Mouse (Mus musculus) left cerebral cortex, postnatal 36 days (tissue): Measurements from ENCODE around the gene Srebf2. TPM values are rescaled to one million over a fixed set of nuclear protein-coding genes. Genes with fewer than 3 reads are reported as not detected.
A peak's percentile ranks its signal among the peaks of the same experiment; 100 is the strongest.

Experiments used
- DNase-seq, 2 experiments: peaks; one replicate each; pipeline ENCODE4 v3.0.0; 2021 to 2022; ENCODE audit warnings: low spot score in 2 of 2, mixed read lengths in 1 of 2
- intact Hi-C: fragments of 180-260 bp; cut with DNase I; formaldehyde crosslinking; loops from one replicate; pipeline ENCODE4 v1.15.1; 2025
- total RNA-seq, 2 experiments: library from RNA; stranded (reverse); gene quantifications; 2 replicates each; pipeline ENCODE4 v1.2.3; 2021

Srebf2 gene
- total RNA-seq, 2 experiments from 2014 or later = 183 to 198 TPM

DNA sequence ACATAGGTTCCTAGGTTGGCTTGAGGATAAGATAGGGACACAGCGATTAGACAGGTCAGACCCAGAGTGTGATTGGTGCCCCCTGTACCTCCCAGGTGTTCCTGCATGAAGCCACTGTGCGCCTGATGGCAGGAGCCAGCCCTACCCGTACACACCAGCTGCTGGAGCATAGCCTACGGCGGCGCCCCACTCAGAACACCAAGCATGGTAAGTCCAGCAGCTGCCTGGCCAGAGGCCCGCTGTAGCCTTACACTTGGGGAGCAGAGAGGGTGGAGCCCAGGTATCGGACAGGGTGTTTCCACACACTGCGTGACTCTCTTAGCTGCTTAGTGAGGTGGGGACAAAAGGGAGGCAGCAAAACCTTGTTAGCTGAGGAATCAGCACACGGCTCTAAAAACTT, 56.1 kb downstream of the Srebf2 start:
- DNase-seq = no peak
- intact Hi-C loops = no loop called here

DNA sequence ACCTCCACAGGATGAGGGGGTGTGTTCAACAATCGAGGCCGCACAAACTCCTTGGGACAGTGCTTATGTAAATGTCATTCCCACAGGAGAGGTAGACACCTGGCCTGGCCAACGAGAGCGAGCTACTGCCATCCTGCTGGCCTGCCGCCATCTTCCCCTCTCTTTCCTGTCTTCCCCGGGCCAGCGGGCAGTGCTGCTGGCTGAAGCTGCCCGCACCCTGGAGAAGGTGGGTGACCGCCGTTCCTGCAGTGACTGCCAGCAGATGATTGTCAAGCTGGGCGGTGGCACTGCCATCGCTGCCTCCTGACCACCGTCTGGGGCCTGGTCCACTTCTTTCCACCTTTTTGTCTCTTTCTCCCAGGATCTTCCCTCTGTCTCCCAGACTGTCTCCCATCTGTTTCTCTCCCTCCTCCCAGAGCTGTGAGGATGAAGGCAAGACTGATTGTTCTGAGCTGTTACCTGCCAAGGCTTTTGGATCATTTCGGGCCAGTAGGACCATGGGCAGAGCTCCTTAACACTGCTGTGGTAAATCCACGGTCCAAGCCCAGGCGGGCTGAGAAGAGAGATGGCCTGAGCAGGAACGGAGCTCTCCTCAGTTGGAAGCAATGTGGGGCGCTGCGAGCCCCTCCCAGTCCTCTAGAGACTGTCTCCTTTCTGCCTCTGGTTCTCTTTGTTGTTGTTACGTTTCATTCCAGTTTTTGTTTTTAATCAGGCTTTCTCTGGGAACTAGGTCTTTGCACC, 56.8 kb downstream of the Srebf2 start:
- DNase-seq = no peak
- intact Hi-C loops = no loop called here

DNA sequence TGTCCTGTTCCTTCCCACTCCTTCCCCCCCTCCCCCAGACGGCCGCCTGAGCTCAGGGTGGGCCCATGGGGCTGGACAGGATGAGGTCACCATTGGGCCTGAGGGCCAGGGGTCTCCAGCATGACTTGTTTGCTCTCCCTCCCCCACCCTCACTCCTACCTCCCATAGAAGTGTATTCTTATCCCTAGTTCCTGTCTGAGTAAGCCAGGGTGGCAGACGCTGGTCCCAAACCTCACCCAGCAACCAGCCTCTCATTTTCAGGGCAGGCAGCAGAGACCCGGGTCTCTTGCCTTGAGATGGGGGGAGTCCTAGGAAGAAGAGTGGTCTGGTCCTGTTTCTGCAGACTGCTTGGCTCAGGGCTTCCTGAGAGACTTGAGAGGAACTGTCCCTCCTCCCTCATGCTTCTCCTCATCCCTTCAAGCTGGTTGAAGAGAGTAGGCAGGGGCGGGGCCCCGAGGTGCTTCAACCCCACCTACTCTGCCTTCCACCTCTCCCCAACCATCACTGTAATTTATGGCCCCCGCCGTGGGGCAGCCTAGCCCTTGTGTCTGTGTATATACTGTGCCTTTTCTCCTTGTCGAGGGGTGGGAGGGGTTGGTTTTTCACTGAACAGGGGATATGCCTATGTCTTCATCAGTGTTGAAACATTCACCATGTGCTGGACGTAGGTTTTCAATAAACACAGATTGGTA, 57.8 kb downstream of the Srebf2 start:
- intact Hi-C loops = no loop called here
- DNase-seq = no peak

- intact Hi-C loops = no loop called here
- DNase-seq = no peak
These were observed 59.6 kb downstream of the Srebf2 start for GRCm38 (mm10) chr15:82206365-82207104.

DNA sequence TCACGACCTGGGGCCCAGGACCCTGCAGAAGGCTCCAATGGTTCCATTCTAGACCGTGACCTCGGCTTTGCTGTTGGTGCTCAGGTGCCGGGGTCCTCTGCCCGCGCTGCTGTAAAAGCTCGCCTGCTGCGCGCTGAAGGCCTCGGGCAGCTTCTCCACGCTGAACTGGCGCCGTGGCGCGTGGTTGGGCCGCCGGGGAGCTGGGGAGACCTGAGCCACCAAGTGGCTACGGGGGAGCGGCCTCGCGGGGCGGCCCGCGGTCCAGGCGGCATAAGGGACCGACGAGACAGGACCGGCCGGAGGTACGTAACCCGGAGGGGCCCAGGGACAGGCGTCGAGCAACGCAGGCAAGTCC, 60.1 kb downstream of the Srebf2 start:
- intact Hi-C loops = no loop called here
- no peak for DNase-seq

GRCm38 (mm10) chr15:82207504-82208219, 60.7 kb downstream of the Srebf2 start:
- intact Hi-C loops = no loop called here
- DNase-seq = no peak

DNA sequence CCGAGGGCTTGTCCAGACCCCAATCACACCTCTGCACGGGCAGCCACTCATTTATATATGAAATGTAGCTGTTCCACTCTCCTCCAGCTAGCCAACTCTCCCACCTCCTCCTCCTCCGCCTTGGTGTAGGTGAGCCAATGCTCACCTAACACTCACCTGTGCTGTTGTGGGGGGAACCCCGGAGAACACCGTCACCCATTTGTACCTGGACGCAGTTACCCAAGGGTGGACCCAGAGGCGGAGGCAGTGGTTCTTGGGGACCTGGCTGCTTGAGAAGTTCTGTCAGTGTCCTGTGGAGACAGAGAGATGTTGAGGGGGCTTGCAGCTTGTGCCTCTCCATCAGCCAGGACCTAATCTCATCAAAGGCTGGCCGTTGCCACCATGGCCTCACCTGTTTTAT, 61.3 kb downstream of the Srebf2 start:
- intact Hi-C loops = no loop called here
- no peak for DNase-seq

DNA sequence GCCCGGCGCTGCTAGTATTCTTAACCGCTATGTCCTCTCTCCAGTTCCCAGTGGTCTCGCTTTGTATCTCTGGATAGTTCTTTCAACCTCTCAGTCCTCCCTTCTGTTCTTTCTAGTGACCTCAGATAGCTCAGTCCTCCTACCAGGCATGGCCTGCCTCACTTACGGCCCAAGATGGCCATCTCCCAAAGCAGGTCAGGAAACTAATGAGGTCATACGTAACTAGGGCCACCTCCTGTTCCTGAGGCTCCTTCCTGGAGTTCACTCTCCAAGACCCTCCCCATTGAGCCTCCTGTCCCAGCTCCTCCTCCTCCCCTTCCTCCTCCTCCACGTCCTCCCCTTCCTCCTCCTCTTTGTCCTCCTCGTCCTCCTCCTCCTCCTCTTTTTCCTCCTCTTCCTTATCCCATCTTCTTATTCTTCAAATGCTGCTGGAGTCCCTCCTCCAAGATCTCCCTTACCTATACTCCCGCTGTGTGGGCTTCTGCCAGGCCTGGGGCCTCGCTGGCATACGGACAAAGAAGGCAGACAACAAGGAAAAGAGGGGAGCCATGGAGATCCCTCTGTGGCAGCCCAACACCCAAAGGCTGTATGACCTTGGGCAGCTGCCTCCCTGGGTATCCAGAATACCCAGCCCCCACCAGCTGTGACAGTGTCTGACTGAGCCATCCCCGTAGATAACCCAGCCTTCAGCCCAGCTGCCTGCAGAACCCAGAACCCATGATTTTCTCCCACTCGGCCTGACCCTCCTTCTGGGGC, 62.5 kb downstream of the Srebf2 start:
- DNase-seq = no peak
- intact Hi-C loops = no loop called here

DNA sequence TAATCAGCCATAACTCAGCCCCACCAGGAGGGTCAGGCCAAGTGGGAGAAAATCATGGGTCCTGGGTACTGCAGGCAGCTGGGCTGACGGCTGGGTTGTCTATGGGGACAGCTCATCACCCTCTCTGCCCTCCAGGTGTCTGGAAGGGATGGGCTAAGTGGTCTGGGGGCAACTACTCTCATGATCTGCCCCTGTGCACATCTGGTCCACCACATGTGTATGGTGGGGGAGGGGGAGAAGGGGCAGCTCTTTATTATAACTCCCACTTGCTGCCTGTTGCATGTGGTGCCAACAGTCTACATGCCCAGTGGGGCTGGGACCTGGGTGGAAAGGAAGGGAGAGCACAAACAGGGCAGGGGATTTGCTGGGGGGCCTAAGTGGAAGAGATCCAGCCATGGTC, 63.8 kb downstream of the Srebf2 start:
- DNase-seq = no peak
- intact Hi-C loops = no loop called here

- no peak for DNase-seq
- intact Hi-C loops = no loop called here
These were observed 64.3 kb downstream of the Srebf2 start for GRCm38 (mm10) chr15:82211281-82211680.

DNA sequence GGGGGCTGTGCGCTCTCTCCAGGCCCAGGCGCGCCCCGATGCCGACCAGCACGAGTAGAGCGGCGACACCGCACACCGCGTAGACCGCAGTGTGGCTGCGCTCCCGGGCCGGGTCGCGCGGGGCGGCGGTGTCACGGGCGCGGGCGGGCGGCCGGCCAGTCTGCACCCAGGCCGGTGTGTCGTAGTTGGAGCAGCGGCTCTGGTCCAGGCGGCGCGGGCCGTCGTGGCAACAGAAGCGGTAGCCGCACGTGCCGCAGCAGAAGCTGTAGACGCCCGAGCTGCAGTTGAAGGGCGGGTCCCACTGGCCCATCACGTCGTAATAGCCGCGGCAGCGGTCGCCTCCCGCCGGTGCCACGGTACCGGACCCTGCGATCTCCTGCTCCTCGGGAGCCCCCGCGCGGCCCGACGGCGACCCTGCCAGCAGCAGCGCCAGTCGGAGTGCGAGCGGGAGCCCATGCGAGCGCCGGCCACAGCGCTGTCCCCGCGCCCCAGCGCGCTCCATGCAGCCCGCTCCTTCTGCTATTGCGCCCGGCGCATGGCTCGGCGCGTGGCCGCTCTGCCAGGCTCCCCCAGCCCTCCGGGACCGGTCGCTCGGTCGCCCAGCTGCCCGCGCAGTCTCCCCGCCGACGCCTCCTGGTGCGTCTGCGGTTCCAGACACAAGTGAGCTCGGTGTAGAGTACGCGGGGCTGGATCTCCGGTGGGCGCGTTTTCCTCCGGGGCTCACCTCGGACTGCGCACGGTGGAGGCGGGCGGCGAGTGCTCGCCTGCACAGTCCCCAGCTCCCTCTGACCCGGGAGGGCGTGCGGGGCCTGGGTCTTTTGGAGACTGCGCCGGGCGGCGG, 65.2 kb downstream of the Srebf2 start:
- intact Hi-C loops = no loop called here
- peak in 1 of 2 experiments; percentile 37 for DNase-seq

GRCm38 (mm10) chr15:82212752-82213063, 65.7 kb downstream of the Srebf2 start, which contains the start of gene Shisa8:
TSS of gene Shisa8 (minus strand) at chr15:82212815.
- intact Hi-C loops = no loop called here
- DNase-seq = no peak

DNA sequence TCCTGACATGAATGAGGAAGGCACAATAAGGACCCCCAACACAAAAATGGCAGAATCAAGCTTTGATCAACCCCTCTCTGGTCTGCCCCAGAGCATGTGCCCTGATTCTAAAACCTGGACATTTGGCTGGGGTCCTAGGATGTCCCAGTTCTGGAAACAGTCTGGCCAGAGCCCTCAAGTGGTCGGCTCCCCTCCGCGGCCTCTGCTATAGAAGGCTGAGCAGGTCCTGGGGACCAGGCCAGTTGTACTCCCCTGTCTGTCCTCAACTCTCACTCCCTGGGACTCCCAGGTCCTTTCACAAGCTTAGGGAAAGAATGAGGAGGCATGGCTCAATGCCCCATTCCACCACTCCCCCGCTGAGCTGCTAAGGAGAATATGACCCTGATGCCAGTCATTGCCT, 66.2 kb downstream of the Srebf2 start:
- intact Hi-C loops = no loop called here
- no peak for DNase-seq

- intact Hi-C loops = no loop called here
- DNase-seq = no peak
These were observed 68.5 kb downstream of the Srebf2 start for GRCm38 (mm10) chr15:82215332-82216046.

DNA sequence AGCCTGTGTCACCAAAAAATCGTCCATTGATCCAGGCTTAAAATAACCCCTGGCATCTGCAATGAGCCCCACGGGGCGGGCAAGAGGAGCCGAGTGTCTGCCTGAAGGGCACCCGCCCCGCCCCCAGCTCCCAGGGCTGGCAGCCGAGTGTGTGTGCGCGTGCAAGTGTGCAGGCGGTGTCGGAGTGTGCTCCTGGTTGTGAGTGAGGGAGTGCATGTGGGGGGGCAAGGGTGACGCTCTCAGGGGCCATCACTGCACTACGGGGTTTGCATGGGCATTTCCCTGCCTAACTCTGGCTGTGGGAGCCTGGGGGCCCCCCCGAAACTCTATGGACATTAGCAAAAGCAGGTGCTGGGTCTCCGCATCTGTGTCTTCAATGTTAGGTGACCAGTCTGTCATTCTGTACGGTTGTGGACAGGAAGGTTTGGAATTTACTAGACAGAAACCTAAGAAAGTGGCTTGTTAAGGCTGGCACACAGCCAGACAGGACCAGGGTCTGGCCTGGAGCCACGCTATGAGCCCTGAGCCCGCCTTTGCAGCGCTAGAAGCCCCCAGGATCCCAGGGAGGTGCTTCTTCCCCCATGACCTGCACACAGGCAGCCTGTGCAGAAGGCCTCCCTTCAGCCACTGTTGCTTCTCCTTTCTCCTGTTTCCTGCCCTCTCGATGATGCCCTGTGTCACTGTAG, 69.3 kb downstream of the Srebf2 start:
- no peak for DNase-seq
- intact Hi-C loops = no loop called here

DNA sequence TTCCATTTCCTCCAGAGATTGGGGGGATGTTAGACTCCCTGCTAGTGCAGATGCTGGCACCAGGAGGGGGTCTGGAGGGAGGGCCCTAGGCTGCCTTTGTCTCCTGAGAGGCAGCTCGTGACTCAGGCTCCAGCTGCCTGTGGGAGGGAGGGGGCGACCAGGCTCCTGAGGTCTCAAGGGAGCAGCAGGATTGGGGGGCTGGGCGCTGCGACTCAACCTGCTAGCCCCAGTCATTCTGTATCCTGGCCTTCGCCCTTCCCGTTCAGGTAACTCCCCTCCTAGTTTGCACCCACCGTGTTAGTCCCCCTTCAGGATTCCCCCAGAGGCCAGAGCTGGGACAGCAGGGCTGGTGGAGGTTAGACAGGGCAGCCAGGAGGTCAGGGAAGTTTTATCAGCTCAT, 70.1 kb downstream of the Srebf2 start:
- DNase-seq = no peak
- intact Hi-C loops = no loop called here

GRCm38 (mm10) chr15:82217980-82218379, 71.0 kb downstream of the Srebf2 start:
- intact Hi-C loops = no loop called here
- DNase-seq = no peak
